Mouse (Mus musculus) adrenal gland, adult 2 months (tissue): ENCODE measurements around the gene Gm10717. TPM values are rescaled to one million over a fixed set of nuclear protein-coding genes. Genes with fewer than 3 reads are reported as not detected.
A peak's percentile ranks its signal among the peaks of the same experiment; 100 is the strongest.
"Not testable (repeated sequence)": the region's sequence is repeated elsewhere in the genome, so short reads cannot be mapped to it uniquely, and the experiment has no call there.

Source experiments
- DNase-seq: peaks from one replicate; pipeline ENCODE4 v3.0.0; 2021
- microRNA-seq, 2 experiments: library from miRNA; unstranded; fragments of <30 nt; microRNA quantifications; one replicate each; pipeline ENCODE4 v1.2.0; 2021
- polyA plus RNA-seq: library from polyadenylated mRNA; depleted of rRNA; stranded (reverse); fragments of >200 nt; gene quantifications from 2 replicates; pipeline ENCODE4 v1.2.3, GENCODE M21; 2012; rRNA removed
- total RNA-seq, 2 experiments: library from RNA; stranded (reverse); gene quantifications; 2 replicates each; pipeline ENCODE4 v1.2.3; 2021

Gene Gm10717
- total and polyA plus RNA-seq, 3 experiments: 0.49 TPM; not detected in 2

GRCm38 (mm10) chr9:3025653-3026052 is 436 bp downstream of the Gm10717 start:
- DNase-seq: peak; percentile 51

- DNase-seq: not testable (repeated sequence)
These were observed 919 bp downstream of the Gm10717 start for GRCm38 (mm10) chr9:3026136-3026535.

- DNase-seq: not testable (repeated sequence)
These were observed 1.5 kb downstream of the Gm10717 start for GRCm38 (mm10) chr9:3026741-3027140.

GRCm38 (mm10) chr9:3027200-3027599 is 2.0 kb downstream of the Gm10717 start:
- DNase-seq: not testable (repeated sequence)

GRCm38 (mm10) chr9:3029276-3030000 is 4.2 kb downstream of the Gm10717 start:
- DNase-seq: peak; percentile 4

- not testable (repeated sequence) for DNase-seq
These were observed 5.6 kb downstream of the Gm10717 start for GRCm38 (mm10) chr9:3030677-3031318.

GRCm38 (mm10) chr9:3034299-3034698 is 9.1 kb downstream of the Gm10717 start, which contains the start of gene Gm17535:
Gene Gm17535 (plus strand): TSS chr9:3034599.
- not testable (repeated sequence) for DNase-seq

- DNase-seq: not testable (repeated sequence)
These were observed 11.4 kb downstream of the Gm10717 start, which contains the start of gene Gm10715 for GRCm38 (mm10) chr9:3036577-3036976. Gene Gm10715 (plus strand): TSS chr9:3036877.

- not testable (repeated sequence) for DNase-seq
These were observed 12.9 kb downstream of the Gm10717 start for GRCm38 (mm10) chr9:3038161-3038560.

Small RNA genes within 50 kb of the gene (microRNA-seq; reads per million reads assigned to microRNA genes)
- gene Mir101c: 0 reads per million in 2 experiments

Other genes with a start within 250 kb of the Gm10717 start
- not detected for gene Gm10722, start 24.5 kb upstream of the Gm10717 start, total RNA-seq
- not detected in 2 replicates for gene Gm10722, start 24.5 kb upstream of the Gm10717 start, polyA plus RNA-seq
- gene Gm11168, start 22.1 kb upstream of the Gm10717 start, total RNA-seq: under 1 TPM in 1 of 2 experiments, not detected in 1; 0.78 TPM
- not detected in 2 replicates for gene Gm11168, start 22.1 kb upstream of the Gm10717 start, polyA plus RNA-seq
- 1 to 10 TPM in 1 of 2 experiments, under 1 TPM in 1; 0.86 to 1.2 TPM for gene Gm10721, start 12.3 kb upstream of the Gm10717 start, total RNA-seq
- not detected in 2 replicates for gene Gm10721, start 12.3 kb upstream of the Gm10717 start, polyA plus RNA-seq
- not detected for gene Gm10720, start 9.8 kb upstream of the Gm10717 start, total RNA-seq
- not detected in 2 replicates for gene Gm10720, start 9.8 kb upstream of the Gm10717 start, polyA plus RNA-seq
- gene Gm10719, start 8.0 kb upstream of the Gm10717 start, total RNA-seq: 1 to 10 TPM in 1 of 2 experiments, under 1 TPM in 1; 0.90 to 3.5 TPM
- gene Gm10719, start 8.0 kb upstream of the Gm10717 start, polyA plus RNA-seq: not detected in 2 replicates
- 1 to 10 TPM; 1.7 to 1.9 TPM for gene Gm10718, start 1.9 kb upstream of the Gm10717 start, total RNA-seq
- gene Gm10718, start 1.9 kb upstream of the Gm10717 start, polyA plus RNA-seq: not detected in 2 replicates
- gene Gm17535, start 9.2 kb downstream of the Gm10717 start, total RNA-seq: not detected
- gene Gm17535, start 9.2 kb downstream of the Gm10717 start, polyA plus RNA-seq: not detected in 2 replicates
- gene Gm10715, start 11.5 kb downstream of the Gm10717 start, total RNA-seq: not detected
- gene Gm10715, start 11.5 kb downstream of the Gm10717 start, polyA plus RNA-seq: not detected in 2 replicates